Mouse (Mus musculus) CH12.LX (cell line): ENCODE measurements around the gene Zc3h7a. TPM values are rescaled to one million over a fixed set of nuclear protein-coding genes. Genes with fewer than 3 reads are reported as not detected.

ENCODE experiments used
- DNase-seq: peaks from one replicate; pipeline ENCODE4 v3.0.0-alpha.2; 2013; ENCODE audit errors: extremely low read depth
- H3K27ac ChIP-seq: 2 replicates; pipeline ENCODE4 v1.5.1; 2012; ENCODE audit warnings: low read depth, mild to moderate bottlenecking, control low read depth, moderate library complexity; ENCODE audit not compliant: insufficient read depth
- H3K27me3 ChIP-seq: replicated peaks from 2 replicates; pipeline ENCODE3; 2012; ENCODE audit warnings: inconsistent platforms
- H3K36me3 ChIP-seq, 2 experiments: replicated peaks in 1 of 2; 2 replicates each; pipeline versions ENCODE3 to v1.6.1; 2012; ENCODE audit warnings: inconsistent platforms in 1 of 2, low read length in 1 of 2, mild to moderate bottlenecking in 1 of 2, mixed read lengths in 1 of 2, moderate library complexity in 1 of 2; ENCODE audit not compliant: control insufficient read depth in 1 of 2, insufficient read depth in 1 of 2
- H3K4me1 ChIP-seq, 2 experiments: 2 replicates each; pipeline ENCODE4 v1.6.1; 2012; ENCODE audit warnings: inconsistent platforms in 1 of 2, moderate library complexity in 1 of 2; ENCODE audit not compliant: insufficient read depth in 2 of 2, control insufficient read depth in 1 of 2
- H3K4me2 ChIP-seq: 2 replicates; pipeline ENCODE4 v1.6.1; 2012; ENCODE audit warnings: low read depth, mild to moderate bottlenecking, control low read depth; ENCODE audit not compliant: poor library complexity, insufficient read depth, severe bottlenecking
- H3K4me3 ChIP-seq, 3 experiments: fragments of 150-350 bp in 1 of 3; sonication (generic) in 1 of 3; replicated peaks in 1 of 3; 2 replicates each; pipeline versions ENCODE3 to v1.5.1; 2011 to 2012; ENCODE audit warnings: low read depth in 2 of 3, low read length in 2 of 3, mild to moderate bottlenecking in 2 of 3, moderate library complexity in 2 of 3, control low read depth in 1 of 3, improper control_type of control experiment in 1 of 3, inconsistent platforms in 1 of 3, mixed read lengths in 1 of 3; ENCODE audit not compliant: poor library complexity in 1 of 3
- H3K79me2 ChIP-seq: replicated peaks from 2 replicates; pipeline ENCODE4 v1.6.1; 2012; ENCODE audit warnings: mild to moderate bottlenecking, moderate library complexity; ENCODE audit not compliant: control insufficient read depth, poor library complexity, insufficient read depth, severe bottlenecking; ENCODE audit errors: extremely low read depth
- H3K9ac ChIP-seq: 2 replicates; pipeline ENCODE4 v1.6.1; 2012; ENCODE audit warnings: low read depth, mild to moderate bottlenecking, control low read depth, moderate library complexity; ENCODE audit not compliant: insufficient read depth
- H3K9me3 ChIP-seq: replicated peaks from 2 replicates; pipeline ENCODE3; 2012; ENCODE audit warnings: low read length, inconsistent platforms, mixed read lengths
- BHLHE40 ChIP-seq: IDR thresholded peaks from 2 replicates; pipeline ENCODE4 v1.6.1; 2011; ENCODE audit warnings: mild to moderate bottlenecking, low read depth, low read length, improper control_type of control experiment
- CHD1 ChIP-seq: IDR thresholded peaks from 2 replicates; pipeline ENCODE4 v1.6.1; 2012; ENCODE audit warnings: low read depth, low read length, improper control_type of control experiment, inconsistent platforms
- CHD2 ChIP-seq: IDR thresholded peaks from 2 replicates; pipeline ENCODE4 v1.6.1; 2011; ENCODE audit warnings: low read length, improper control_type of control experiment
- CTCF ChIP-seq, 2 experiments: IDR thresholded peaks in 1 of 2; conservative IDR thresholded peaks in 1 of 2; 2 replicates each; pipeline ENCODE4 v1.5.1; 2011 to 2012; ENCODE audit warnings: low read depth in 2 of 2, low read length in 2 of 2, improper control_type of control experiment in 1 of 2, inconsistent platforms in 1 of 2, mild to moderate bottlenecking in 1 of 2, moderate library complexity in 1 of 2
- E2F4 ChIP-seq: IDR thresholded peaks from 2 replicates; pipeline ENCODE4 v1.6.1; 2011; ENCODE audit warnings: low read depth, low read length, improper control_type of control experiment; ENCODE audit not compliant: insufficient replicate concordance
- ETS1 ChIP-seq: conservative IDR thresholded peaks from 2 replicates; pipeline ENCODE4 v1.6.1; 2012; ENCODE audit warnings: low read depth, mild to moderate bottlenecking, inconsistent platforms, low read length, improper control_type of control experiment, moderate library complexity
- HCFC1 ChIP-seq: IDR thresholded peaks from 2 replicates; pipeline ENCODE4 v1.6.1; 2012; ENCODE audit warnings: low read depth, mild to moderate bottlenecking, inconsistent platforms, low read length, improper control_type of control experiment
- IRF4 ChIP-seq: IDR thresholded peaks from 2 replicates; pipeline ENCODE4 v1.6.1; 2014; ENCODE audit warnings: low read depth, mild to moderate bottlenecking, inconsistent platforms, low read length, improper control_type of control experiment
- JUN ChIP-seq: IDR thresholded peaks from 2 replicates; pipeline ENCODE4 v1.6.1; 2011; ENCODE audit warnings: low read depth, mild to moderate bottlenecking, low read length, improper control_type of control experiment, moderate library complexity; ENCODE audit not compliant: insufficient read depth
- JUND ChIP-seq: conservative IDR thresholded peaks from 2 replicates; pipeline ENCODE4 v1.6.1; 2011; ENCODE audit warnings: low read depth, low read length, improper control_type of control experiment
- KAT2A ChIP-seq: IDR thresholded peaks from 2 replicates; pipeline ENCODE4 v1.6.1; 2012; ENCODE audit warnings: low read length, improper control_type of control experiment, inconsistent platforms; ENCODE audit not compliant: insufficient replicate concordance
- MAFK ChIP-seq: IDR thresholded peaks from 2 replicates; pipeline ENCODE4 v1.6.1; 2011; ENCODE audit warnings: low read length, improper control_type of control experiment; ENCODE audit not compliant: insufficient replicate concordance
- MAX ChIP-seq: IDR thresholded peaks from 2 replicates; pipeline ENCODE4 v1.6.1; 2011; ENCODE audit warnings: low read length, improper control_type of control experiment
- MAZ ChIP-seq: IDR thresholded peaks from 2 replicates; pipeline ENCODE4 v1.6.1; 2012; ENCODE audit warnings: low read depth, mild to moderate bottlenecking, inconsistent platforms, low read length, improper control_type of control experiment, moderate library complexity
- MEF2A ChIP-seq: IDR thresholded peaks from 2 replicates; pipeline ENCODE4 v1.6.1; 2014; ENCODE audit warnings: low read depth, mild to moderate bottlenecking, inconsistent platforms, low read length, improper control_type of control experiment, borderline replicate concordance
- NRF1 ChIP-seq: IDR thresholded peaks from 2 replicates; pipeline ENCODE4 v1.6.1; 2014; ENCODE audit warnings: low read depth, mild to moderate bottlenecking, inconsistent platforms, low read length, improper control_type of control experiment, moderate library complexity
- POLR2A ChIP-seq: IDR thresholded peaks from 2 replicates; pipeline ENCODE4 v1.6.1; 2011; ENCODE audit warnings: low read depth, mild to moderate bottlenecking, improper control_type of control experiment, low read length
- POLR2AphosphoS2 ChIP-seq: IDR thresholded peaks from 2 replicates; pipeline ENCODE4 v1.6.1; 2011; ENCODE audit warnings: low read depth, low read length, improper control_type of control experiment
- RAD21 ChIP-seq: IDR thresholded peaks from 2 replicates; pipeline ENCODE4 v1.6.1; 2011; ENCODE audit warnings: low read depth, mild to moderate bottlenecking, low read length, improper control_type of control experiment, moderate library complexity
- SIN3A ChIP-seq: IDR thresholded peaks from 2 replicates; pipeline ENCODE4 v1.6.1; 2012; ENCODE audit warnings: low read length, improper control_type of control experiment, inconsistent platforms
- SMC3 ChIP-seq: IDR thresholded peaks from 2 replicates; pipeline ENCODE4 v1.6.1; 2011; ENCODE audit warnings: low read depth, low read length, improper control_type of control experiment
- TBP ChIP-seq: conservative IDR thresholded peaks from 2 replicates; pipeline ENCODE4 v1.6.1; 2011; ENCODE audit warnings: low read depth, low read length, improper control_type of control experiment
- TCF12 ChIP-seq: IDR thresholded peaks from 2 replicates; pipeline ENCODE4 v1.6.1; 2014; ENCODE audit warnings: low read depth, mild to moderate bottlenecking, inconsistent platforms, low read length, improper control_type of control experiment
- UBTF ChIP-seq: IDR thresholded peaks from 2 replicates; pipeline ENCODE4 v1.6.1; 2012; ENCODE audit warnings: low read depth, mild to moderate bottlenecking, inconsistent platforms, low read length, improper control_type of control experiment, moderate library complexity
- USF1 ChIP-seq: IDR thresholded peaks from 2 replicates; pipeline ENCODE4 v1.6.1; 2014; ENCODE audit warnings: low read depth, mild to moderate bottlenecking, inconsistent platforms, low read length, improper control_type of control experiment
- ZMIZ1 ChIP-seq: IDR thresholded peaks from 2 replicates; pipeline ENCODE4 v1.6.1; 2012; ENCODE audit warnings: low read depth, mild to moderate bottlenecking, inconsistent platforms, low read length, improper control_type of control experiment
- ZNF384 ChIP-seq: IDR thresholded peaks from 2 replicates; pipeline ENCODE4 v1.6.1; 2012; ENCODE audit warnings: low read depth, low read length, improper control_type of control experiment, inconsistent platforms
- dilution Hi-C: fragments of 300-500 bp; cut with MboI; formaldehyde crosslinking; loops from 2 replicates; pipeline ENCODE4 v1.14.3; 2020; ENCODE audit warnings: low sequenced_read_pairs; ENCODE audit not compliant: extremely low pct_unique_long_range_greater_than_20kb, extremely low pct_ligation_motif_present
- in situ Hi-C: fragments of 300-500 bp; cut with MboI; formaldehyde crosslinking; loops from 3 replicates; pipeline ENCODE4 v1.14.3; 2019; ENCODE audit warnings: low sequenced_read_pairs, low pct_ligation_motif_present, low pct_unique_long_range_greater_than_20kb, mixed read lengths
- polyA plus RNA-seq: library from polyadenylated mRNA; unstranded; fragments of >175 nt; gene quantifications from 2 replicates; pipeline ENCODE4 v1.2.1, GENCODE M21; 2012; ENCODE audit warnings: low read depth; ENCODE audit not compliant: insufficient read length
- total RNA-seq, 2 experiments: library from RNA; depleted of rRNA; stranded (reverse); fragments of 300-350 nt in 1 of 2; fragments of >200 nt in 1 of 2; gene quantifications; 2 replicates each; pipeline ENCODE4 v1.2.3; 2012 to 2014

Zc3h7a gene
- total and polyA plus RNA-seq, 3 experiments: 78.6 to 177 (median 177) TPM

DNA sequence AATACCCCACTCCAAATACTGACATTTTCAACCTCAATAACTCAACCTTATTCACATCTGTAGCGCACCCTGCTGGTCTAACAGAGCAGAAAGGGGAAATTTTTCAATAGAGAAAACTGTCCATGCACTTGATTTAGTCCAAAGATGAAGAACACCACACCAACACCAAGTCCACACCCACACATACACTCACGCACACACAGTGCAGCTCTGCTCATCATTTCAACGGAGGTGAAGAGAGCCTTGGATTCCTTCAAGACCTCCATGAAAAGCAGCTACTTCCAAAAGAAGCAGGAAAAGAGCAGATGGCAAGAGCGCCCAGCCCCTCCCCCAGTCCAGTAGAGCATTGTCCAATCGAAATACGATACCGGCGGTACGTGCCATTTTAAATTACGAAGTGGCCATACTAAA is 1.5 kb downstream of the Zc3h7a start:
- Histone ChIP-seq H3K4me2 (peak overlapping the region; percentile 65), H3K9me3 (peaks cover 7% of the 10 kb centered on the region), H3K4me3 (peak overlapping the region; percentile 57 to 97 (median 89)), H3K27me3 (no peaks in the 10 kb centered on the region), H3K4me1 (peaks cover 6 to 52% of the 10 kb centered on the region in 2 experiments; a peak in 3 of 4 replicates), H3K9ac (peak overlapping the region; percentile 93), H3K79me2 (peaks cover 59% of the 10 kb centered on the region), H3K27ac (peak overlapping the region; percentile 5; the same call in 1 of the 2 replicates)
- in situ Hi-C loops (no loop called here), dilution Hi-C loops (no loop called here)
- TF ChIP-seq IRF4: no peak
- no peak for TF ChIP-seq ZNF384
- TF ChIP-seq MAZ: 0 out of 2 replicates have a peak, but pooled peaks have one; percentile 18
- TF ChIP-seq TBP: 0 out of 2 replicates have a peak, but pooled peaks have one; percentile 15
- 0 out of 2 replicates have a peak, but pooled peaks have one; percentile 9 for TF ChIP-seq NRF1
- TF ChIP-seq SMC3: peak; percentile 61
- TF ChIP-seq BHLHE40: peak; percentile 9; the same call in 1 of the 2 replicates
- peak; percentile 82 for TF ChIP-seq CHD2
- TF ChIP-seq KAT2A: no peak
- TF ChIP-seq CTCF (conservative IDR thresholded peaks at IDR 0.05 in 1 of 2, IDR thresholded peaks at IDR 0.05 in 1 of 2; ENCODE audit: low read depth in 2 of 2, low read length in 2 of 2): peak; percentile 63 to 80
- TF ChIP-seq RAD21: peak; percentile 59
- TF ChIP-seq SIN3A: peak; percentile 26; the same call in 1 of the 2 replicates
- TF ChIP-seq, all 38 proteins: peak for 9
- peaks cover 3 to 33% of the 10 kb centered on the region in 2 experiments for H3K36me3 ChIP-seq
- DNase-seq: peak; percentile 86

DNA sequence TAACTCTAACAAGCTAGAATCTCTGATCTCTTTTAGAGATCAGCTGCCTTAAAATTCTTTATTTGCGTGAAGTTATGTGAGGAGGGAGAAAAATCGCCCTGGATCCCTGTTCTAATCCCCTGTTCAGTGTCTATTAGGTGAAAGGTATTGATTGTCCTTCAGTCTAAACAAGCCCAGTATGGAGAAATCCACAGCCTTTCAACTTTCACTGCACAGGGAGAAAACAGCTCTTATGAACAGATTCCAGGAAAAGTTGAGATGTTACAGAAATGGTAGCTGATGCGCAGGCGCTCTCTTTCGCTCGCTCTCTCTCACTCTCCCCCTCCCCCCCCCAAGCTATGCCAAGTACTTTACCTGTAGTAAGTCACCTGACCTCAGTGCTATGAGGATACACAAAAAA is 4.5 kb downstream of the Zc3h7a start:
- no peak for TF ChIP-seq E2F4
- TF ChIP-seq USF1: no peak
- TF ChIP-seq BHLHE40: no peak
- TF ChIP-seq POLR2A: no peak
- TF ChIP-seq MEF2A: no peak
- no peak for TF ChIP-seq JUN
- no peak for TF ChIP-seq JUND
- no peak for TF ChIP-seq ZMIZ1
- no peak for TF ChIP-seq UBTF
- no peak for TF ChIP-seq ZNF384
- no peak for TF ChIP-seq POLR2AphosphoS2
- no peak for TF ChIP-seq HCFC1
- no peak for TF ChIP-seq TCF12
- no peak for TF ChIP-seq ETS1
- no peak for TF ChIP-seq CHD1
- no peak for TF ChIP-seq MAX
- TF ChIP-seq MAFK: no peak
- no peak for TF ChIP-seq IRF4
- no peak for TF ChIP-seq TBP
- no peaks in the 10 kb centered on the region for H3K27me3 ChIP-seq
- peaks cover 3 to 45% of the 10 kb centered on the region in 2 experiments for H3K36me3 ChIP-seq
- no peak overlapping the region for H3K4me3 ChIP-seq
- no peaks in the 10 kb centered on the region for H3K9me3 ChIP-seq
- in situ Hi-C loops (no loop called here), dilution Hi-C loops (no loop called here)
- DNase-seq: no peak
- H3K4me2 ChIP-seq: no peak overlapping the region
- H3K27ac ChIP-seq: no peak overlapping the region
- H3K79me2 ChIP-seq: peaks cover 89% of the 10 kb centered on the region
- H3K9ac ChIP-seq: no peak overlapping the region
- peaks cover 0 to 45% of the 10 kb centered on the region in 2 experiments; a peak in 3 of 4 replicates for H3K4me1 ChIP-seq
